Mouse (Mus musculus): Measurements from ENCODE around the gene Pcx.

Gene Pcx

DNA sequence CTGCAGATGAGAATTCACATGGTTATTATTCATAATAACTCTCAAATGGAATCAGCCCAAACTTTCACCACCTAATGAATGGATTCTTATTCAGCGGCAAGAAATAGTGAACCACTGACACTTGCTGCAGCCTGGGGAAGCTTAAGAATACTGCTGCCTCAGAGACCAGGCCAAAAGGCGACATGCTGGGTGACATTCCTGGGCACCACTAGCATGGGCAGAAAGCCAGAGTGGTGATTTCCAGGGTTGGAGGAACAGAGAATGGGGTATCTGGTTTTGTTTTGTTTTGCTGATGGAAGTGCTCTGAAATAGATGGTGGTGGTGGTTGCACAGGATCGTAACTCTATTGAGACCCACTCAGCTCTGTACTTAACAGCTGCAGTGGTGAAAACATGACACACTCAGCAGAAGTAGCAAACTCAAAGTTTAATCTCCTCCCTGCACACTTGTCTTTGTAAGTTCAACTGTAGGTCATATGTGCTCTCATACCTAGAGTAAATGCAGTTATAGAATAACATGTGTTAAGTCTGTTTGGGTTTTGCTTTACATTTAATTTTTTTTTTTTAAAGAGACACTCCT is 38.1 kb downstream of the Pcx start:
- no peak for DNase-seq (ENCODE audit: low read depth, low spot score)

DNA sequence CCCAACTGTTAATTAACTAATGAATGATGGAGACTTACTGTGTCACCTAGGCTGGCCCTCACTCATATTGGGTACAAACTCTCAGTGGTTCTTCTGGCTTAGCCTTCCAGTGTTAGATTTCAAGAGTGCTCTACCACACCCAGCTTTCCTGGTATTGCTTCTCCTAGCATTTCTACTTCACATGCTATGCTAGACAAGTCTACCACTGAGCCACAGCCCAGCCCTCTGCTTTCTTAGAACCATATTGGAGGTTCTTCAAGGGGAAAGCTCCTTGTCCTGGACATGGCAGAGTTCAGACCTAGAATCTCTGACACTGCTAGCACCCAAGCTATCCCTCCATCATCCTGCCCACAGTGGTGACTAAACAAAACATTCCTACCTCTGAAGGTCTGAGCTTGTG is 44.0 kb downstream of the Pcx start:
- no peak for DNase-seq (ENCODE audit: low read depth, low spot score)

DNA sequence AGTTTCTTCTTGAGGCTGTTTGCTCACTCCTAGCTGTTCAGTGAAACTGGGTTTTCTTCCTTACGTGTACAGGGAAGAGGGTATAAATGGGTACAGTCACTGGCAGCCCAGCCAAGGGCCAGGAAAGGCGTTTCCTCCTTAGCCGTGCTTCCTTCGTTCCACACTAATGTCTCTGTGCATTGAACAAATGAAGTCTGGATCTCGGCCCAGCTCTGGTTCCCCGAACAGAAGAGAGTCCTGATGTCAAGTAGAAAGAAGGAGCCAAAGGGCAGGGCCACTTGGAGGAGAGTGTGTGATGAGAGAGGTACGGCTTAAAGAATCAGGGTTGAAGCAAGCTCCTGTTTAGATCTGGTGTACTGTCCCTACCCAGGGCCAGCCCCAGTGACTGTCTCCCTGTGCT is 44.8 kb downstream of the Pcx start:
- no peak for DNase-seq (ENCODE audit: low read depth, low spot score)

DNA sequence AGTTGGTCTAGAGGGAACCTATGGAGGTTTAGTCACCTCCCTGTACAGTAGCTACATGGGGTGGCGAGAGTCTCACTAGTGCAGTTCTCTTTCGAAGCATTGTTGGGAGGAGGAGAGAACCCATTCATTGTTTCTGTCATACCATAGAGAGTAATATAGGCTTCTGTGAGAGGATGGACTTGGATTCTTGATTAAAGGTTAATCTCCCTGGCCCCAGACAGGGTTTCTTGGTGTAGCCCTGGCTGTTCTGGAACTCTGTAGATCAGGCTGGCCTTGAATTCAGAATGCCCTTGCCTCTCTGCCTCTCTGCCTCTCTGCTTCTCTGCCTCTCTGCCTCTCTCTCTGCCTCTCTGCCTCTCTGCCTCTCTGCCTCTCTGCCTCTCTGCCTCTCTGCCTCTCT is 46.5 kb downstream of the Pcx start:
- no peak for DNase-seq (ENCODE audit: low read depth, low spot score)

DNA sequence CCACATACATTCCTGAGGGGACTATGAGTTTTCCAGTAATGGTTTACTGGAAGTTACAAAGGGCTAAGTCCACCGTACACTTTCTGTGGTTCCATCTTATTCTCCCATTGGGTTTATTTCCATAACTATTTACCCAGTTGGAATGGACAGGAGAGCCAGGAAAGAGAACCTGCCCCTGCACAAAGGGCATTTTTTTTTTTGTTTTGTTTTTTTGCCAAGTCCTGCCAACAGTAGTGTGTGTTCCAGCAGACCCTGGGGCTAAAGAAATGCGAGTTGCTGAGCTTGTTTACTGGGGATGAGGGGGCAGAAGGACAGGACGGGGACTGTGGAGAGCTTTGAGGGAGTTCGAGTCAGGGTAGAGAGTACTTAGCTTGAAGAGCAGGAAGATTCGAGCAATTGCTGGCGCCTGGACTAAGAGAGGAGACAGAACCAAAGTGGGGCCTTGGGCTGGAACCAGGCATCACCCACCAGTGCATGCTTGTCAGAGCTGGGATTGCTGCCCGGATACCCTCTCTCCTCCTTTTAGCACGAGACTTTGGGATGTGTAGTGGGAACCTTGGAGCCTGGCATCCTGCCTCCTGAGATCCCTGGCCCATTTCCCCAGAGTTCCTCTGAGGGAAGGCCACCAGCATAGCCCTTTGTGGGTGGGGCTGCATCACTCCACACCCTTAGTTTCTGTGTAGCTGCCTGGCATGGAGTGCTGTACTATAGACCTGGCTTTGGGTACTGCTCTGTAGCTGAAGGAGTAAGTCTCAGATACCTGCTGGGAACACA is 47.7 kb downstream of the Pcx start:
- no peak for DNase-seq (ENCODE audit: low read depth, low spot score)

DNA sequence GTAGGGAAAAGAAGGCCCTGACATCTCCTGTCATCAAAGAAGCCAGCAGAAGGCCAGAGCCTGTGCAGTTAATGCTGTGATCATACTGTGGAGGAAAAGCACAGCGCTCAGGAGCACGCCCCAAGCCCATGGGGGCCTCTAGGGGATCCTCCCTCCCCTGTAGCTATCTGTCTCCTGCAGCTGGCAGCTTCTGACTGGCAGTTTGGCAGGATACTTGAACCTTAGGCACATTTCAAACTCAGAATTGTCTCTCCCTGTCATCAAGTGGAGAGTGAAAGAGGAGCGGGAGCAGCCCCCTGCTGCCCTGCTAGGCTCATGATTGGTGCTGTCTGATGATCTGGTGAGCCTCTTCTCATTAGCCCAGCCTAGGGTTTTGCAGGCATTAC is 48.3 kb downstream of the Pcx start:
- no peak for DNase-seq (ENCODE audit: low read depth, low spot score)

DNA sequence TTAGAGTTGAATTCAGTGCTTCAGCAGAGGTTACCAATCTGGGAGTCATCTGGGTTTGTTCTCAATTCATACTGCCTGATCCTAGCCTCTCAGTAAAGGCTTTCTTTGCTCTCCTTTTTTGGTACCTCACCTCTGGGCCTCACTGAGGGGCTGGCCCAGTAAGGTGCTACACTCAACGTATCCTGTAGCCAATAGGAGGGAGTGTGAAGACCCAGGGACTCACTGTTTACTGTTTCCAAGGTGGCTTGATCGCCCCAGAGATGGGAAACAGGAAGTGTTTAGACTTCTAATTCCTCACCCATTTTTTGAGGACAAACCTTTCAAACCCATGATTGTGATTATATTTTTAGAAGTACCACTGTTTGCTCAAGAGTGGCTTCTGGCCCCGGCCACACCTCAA is 48.7 kb downstream of the Pcx start:
- no peak for DNase-seq (ENCODE audit: low read depth, low spot score)

DNA sequence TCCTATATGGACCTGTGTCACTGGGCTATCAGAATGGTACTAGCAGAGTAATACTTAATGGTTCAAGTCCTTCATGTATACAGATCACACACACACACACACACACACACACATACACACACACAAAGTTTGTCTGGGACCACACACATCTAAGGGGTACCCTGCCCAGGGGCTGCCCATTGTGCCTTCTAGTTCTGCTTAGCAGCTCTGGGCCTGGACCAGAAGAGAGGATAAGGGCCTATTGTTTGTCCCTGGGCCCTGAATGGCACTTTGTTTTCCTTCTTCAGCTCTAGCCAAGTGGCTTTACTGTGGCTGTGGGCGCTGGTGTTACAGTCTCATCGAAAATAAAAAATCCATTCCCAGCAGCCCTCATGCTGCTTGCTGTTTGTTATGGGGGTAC is 49.3 kb downstream of the Pcx start:
- no peak for DNase-seq (ENCODE audit: low read depth, low spot score)

DNA sequence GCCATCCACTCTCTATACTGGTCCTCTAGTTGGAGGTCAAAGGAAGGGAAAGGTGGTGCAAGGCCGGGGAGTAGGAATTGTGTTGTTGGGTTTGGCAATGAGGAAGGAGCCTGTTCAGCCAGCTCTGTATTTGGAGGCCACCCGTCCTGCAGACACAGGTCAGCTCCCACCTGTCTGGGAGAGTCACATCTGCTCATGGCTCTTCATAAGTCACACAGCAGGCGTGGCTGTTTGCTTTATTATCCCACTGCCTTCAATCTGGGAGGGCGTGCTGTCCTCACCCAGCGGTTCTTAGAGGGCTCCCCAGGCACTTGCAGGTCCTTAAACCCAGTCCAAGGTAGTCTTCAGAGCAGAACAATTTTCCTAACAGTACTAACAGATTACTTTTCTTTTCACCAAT is 49.9 kb downstream of the Pcx start:
- no peak for DNase-seq (ENCODE audit: low read depth, low spot score)

DNA sequence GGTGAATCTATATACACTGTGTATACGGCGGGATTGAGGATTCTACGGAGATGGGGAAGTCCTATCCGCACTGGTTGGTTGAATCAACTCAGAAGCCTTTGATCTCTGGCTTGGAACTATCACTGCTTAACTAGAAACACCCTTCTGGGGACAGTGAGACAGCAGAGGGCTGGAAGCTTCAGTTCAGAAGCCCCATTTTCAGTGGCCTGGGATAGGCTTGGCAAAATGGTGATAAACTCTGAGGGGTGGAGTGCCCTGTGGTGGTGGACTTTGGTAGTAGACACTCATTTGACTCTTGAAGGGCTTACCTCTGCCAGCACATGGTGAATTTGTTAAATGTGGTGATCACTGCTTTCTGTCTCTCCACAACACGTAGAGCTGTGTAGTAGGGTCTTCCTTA is 55.4 kb downstream of the Pcx start:
- no peak for DNase-seq (ENCODE audit: low read depth, low spot score)

DNA sequence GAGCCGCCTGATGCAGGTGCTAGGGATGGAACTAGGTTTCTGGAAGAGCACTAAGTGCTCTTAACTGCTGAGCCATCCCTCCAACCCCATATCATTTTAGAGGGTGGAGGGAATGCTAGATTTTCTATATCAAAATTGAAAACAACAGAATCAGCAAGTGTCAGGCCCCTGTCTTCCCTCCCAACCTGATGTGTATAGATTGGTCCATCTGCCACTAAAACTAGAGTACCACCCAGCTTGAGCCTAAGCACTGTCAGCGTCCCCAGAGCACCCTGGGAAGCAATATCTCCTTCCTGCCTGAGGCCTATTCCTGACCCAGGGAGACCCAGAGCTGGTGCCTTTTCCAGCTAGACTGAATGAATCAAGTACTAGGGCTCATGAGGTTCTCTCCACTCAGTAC is 56.6 kb downstream of the Pcx start:
- no peak for DNase-seq (ENCODE audit: low read depth, low spot score)

DNA sequence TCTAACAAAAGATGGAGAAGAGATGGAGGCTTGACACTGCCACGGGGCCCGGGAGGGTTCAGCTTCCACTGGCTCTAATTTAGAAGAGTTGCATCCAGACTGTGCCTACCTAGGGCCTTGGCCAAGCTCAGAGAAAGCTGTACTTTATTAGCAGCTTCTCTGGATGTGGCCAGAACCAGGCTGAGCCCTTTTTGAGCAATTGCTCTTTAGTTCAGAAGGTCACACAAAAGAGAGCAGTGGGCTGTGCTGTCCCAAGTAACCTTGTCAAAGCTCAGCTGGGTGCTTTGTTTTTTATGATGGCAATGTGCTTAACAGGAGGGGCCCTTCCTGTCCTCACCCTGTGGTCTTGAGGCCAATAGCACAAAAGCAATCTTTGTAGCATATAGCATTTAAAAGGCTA is 57.4 kb downstream of the Pcx start:
- peak; percentile 21 for DNase-seq (ENCODE audit: low read depth, low spot score)

DNA sequence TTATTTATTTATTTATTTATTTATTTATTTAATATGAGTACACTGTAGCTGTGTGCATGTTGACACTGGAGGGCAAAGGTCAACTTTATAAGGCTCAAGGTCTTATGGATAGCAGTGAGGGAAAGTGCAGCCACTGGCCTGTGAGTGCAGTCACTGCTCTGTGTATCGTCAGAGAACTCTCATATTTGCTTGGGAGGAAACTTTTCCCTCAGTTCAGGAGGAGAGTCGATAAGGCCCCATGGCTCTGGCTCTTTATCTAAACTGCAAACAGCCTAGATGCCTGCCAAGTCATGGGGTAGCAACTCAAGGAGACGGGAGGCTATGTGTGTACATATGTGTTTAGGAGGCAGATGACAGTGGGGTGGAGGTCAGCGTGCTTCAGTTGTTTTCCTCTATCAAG is 58.6 kb downstream of the Pcx start:
- no peak for DNase-seq (ENCODE audit: low read depth, low spot score)

DNA sequence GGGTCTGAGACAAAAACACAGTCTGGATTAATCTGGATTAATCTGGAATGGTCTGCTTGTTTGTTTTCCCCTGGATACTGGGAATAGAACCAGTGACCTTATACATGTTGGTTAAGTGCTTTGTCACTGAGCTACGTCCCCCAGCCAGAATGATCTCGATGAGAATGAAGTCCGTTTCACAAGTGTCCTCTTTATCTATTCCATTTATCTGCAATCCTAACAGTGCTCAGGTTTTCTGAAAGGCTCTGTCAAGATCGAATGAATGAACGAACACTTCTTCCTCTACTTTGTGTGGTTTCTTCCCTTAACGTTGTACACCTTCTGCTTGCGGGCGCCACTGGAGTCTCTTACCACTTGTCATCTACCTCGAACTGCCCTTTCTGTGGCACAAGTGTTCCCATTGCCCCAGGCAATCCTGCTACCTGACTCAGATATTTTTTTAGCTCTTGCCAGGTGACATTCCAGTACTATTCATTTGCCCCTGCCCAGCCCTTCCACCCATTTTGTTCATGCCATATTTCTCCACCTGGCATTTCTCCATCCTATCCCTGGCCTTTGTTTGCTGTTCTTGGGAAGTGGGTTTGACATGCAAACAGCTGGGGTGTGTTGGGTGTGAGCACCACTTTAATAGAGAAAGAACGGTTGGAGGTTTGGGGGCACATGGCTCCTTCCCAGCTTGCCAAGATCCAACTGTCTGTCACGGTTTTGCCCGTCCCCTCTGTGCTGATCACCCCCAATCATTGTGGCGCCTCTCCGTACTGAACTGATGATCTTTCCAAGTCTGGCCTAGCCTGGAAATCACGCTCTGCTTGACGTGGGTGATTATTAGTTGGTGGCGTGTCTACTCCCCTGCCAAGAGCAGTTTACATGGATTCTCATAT is 59.3 kb downstream of the Pcx start:
- peak; percentile 19 for DNase-seq (ENCODE audit: low read depth, low spot score)

DNA sequence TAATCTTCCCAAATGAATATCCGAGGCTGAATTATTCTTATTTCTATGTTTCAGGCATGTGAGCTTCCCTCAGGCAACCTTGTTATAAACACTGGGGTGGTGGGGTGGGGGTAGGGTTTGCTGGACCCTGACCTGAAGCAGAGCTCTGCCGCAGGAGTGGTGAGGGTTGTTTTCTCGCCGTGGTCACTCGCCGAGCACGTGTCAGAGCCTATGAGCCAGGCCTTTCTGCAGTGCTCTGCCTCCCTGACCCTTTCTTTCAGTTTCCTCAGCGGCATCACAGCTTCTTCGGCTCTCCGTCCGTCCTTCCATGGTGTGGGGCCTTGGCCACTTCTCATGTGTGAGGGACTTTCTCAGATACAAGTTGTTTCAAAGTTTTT is 60.0 kb downstream of the Pcx start:
- DNase-seq (ENCODE audit: low read depth, low spot score), result no peak

DNA sequence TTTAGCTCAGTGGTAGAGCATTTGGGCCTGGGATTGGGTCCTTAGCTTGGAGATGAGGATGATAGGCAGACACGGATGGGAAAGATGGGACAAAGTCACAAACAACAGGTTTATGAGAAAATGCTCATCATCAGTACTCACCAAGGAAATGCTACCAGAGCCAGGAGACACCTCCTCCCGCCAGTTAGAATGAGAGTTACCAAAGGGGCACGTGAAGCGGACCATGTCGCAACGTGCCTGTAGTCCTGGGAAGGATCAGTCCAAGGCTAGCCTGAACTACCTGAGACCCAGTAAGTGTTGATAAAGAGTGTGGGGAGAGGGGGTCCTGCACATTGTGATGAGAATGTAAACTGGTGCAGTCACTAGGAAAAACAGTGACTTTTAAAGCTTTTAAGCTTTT is 60.5 kb downstream of the Pcx start:
- no peak for DNase-seq (ENCODE audit: low read depth, low spot score)

DNA sequence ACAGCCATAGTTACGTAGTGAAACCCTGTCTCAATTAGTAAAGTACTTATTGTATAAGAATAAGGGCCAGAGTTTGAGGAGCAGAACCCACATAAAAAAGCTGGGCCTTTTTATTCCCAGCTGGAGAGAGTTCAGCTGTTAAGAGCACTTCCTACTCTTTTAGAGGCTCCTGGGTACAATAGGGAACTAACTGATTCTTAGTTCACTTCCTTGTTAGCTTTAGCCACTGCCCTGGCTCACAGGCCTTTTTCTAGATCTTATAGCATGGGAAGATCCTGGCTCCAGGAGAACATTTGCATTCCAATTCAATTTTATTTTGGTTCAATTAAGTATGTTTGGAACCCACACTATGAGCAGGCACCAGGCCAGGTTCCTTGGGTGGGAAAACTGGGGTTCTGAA is 61.4 kb downstream of the Pcx start:
- no peak for DNase-seq (ENCODE audit: low read depth, low spot score)

DNA sequence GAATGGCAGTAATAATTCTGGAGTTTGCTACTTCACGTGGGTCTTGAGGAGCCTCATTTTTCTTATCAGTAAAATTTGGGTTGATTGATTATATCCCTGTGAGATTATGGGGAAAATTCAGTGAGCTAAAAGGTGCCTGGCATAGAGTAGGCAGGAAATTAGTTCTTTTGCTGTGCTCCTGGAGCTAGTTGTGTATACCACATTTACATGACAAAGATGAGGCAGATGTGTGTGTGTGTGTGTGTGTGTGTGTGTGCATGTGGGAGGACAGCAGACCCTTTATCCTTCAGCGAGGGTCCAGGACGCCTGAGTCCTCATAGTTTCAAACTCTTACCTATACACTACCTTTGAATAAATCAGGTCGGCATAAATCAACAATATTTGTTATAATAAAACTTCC is 61.8 kb downstream of the Pcx start:
- DNase-seq (ENCODE audit: low read depth, low spot score), result no peak

DNA sequence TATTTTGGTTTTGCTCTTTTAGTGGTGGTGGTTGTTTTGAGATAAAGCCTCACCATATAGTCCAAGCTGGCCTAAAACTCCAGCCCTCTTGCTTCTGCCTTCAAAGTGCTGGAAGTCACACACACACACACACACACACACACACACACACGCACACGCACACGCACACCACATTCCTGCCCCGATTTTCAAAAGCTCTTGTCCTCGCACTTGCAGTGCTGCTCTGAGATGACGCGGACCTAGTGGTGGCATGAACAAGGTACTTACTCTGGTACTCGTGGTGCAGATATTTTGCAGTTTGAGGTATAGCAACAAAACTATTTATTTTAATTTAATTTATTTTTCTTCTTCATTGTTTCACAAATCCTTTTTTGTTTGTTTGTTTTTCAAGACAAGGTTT is 62.2 kb downstream of the Pcx start:
- no peak for DNase-seq (ENCODE audit: low read depth, low spot score)

DNA sequence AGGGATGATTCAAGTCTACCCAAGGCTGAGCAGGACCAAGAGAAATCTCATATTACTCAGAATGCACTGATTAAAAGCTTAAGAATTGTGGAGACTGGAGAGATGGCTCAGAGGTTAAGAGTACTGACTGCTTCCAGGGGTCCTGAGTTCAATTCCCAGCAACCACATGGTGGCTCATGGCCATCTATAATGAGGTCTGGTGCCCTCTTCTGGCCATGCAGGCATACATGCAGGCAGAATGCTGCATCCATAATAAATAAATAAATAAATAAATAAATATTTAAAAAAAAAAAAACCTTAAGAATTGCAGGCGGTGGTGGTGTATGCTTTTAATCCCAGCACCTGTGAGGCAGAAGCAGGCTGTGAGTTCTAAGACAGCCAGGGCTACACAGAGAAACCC is 63.0 kb downstream of the Pcx start:
- peak; percentile 32 for DNase-seq (ENCODE audit: low read depth, low spot score)

DNA sequence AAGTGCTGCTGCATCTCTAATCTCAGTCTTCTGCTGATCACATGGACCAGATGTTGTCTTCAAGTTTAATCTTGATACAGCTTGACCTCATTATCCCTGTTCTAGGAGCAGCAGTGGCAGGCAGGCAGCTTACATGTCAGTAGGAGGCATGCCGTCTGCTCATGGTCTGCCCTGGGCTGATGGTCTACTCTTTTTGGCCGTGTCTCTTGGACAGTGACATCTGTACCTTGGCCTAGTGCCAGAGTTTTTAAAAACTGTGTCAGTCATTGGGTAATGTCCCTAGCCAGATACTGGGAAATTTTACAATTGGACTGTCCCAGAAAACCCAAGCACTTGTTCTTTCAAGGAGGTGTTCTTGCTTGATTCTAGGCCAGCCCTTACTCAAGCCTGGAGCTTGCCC is 68.5 kb downstream of the Pcx start:
- no peak for DNase-seq (ENCODE audit: low read depth, low spot score)

DNA sequence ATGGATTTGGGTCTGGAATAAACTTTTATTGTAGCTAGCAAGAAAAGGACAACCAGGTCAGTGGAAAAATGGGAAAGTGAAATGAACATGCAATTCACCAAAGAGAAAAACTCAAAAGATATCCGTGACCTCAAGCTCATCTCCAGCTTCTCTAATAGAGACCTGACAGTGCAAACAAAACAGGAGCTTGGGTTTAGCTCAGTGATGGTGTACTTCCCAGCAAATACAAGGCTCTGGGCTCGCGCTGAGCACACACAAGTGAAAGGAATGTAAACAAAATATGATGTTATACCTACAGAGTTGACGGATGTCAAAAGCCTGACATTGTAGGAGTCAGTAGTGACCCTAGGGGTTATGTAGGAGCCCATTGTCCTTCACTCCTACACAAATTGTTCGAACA is 69.0 kb downstream of the Pcx start:
- no peak for DNase-seq (ENCODE audit: low read depth, low spot score)

DNA sequence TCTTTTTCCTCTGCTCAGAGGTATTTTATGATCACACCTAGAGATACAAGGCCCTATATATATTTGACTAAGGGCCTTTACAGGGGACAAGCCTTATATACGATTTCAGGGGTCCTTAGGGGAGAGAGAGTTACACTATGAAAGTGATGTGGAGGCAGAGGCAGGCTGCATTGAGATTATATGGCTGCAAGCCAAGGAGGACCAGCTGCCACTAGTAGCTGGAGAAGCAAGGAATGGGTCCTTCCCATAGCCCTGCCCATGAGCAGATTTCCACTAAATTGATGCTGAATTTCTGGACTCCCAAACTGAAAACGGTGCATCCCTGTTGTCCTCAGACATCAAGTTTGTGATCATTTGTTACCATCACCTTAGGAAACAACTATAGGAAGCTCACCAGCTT is 73.6 kb downstream of the Pcx start:
- DNase-seq (ENCODE audit: low read depth, low spot score), result no peak
